Mouse (Mus musculus): Measurements from ENCODE around the gene Gaa. TPM values are rescaled to one million over a fixed set of nuclear protein-coding genes. Genes with fewer than 3 reads are reported as not detected.
"Not testable (repeated sequence)": the region's sequence is repeated elsewhere in the genome, so short reads cannot be mapped to it uniquely, and the experiment has no call there.

The Gaa gene
- polyA plus RNA-seq, 1 experiment from 2014 or later, result 39.4 TPM

GRCm38 (mm10) chr11:119252854-119253541, 14.7 kb upstream of the Gaa start:
- H3K9ac ChIP-seq (replicated peaks), result peak overlapping the region; percentile 40
- WGBS, result 6% methylated on average over 22 of the region's 22 CpGs

GRCm38 (mm10) chr11:119256557-119256956, 11.1 kb upstream of the Gaa start:
- H3K4me2 ChIP-seq; ATAC-seq (ENCODE audit: insufficient number of reproducible peaks, insufficient read depth, low FRiP score, low TSS enrichment, low read depth); H3K9me3 ChIP-seq; H3K27ac ChIP-seq; H3K9ac ChIP-seq (replicated peaks); H3K27me3 ChIP-seq; H3K4me3 ChIP-seq (replicated peaks); H3K36me3 ChIP-seq: not testable (repeated sequence)
- 66% methylated on average over 5 of the region's 5 CpGs for WGBS
- peaks cover 29% of the 10 kb centered on the region for H3K4me1 ChIP-seq (replicated peaks)

More at GRCm38 (mm10) chr11:119252854-119253541, 14.7 kb upstream of the Gaa start:
- H3K36me3 ChIP-seq, result no peaks in the 10 kb centered on the region
- peak overlapping the region; percentile 53 for H3K27ac ChIP-seq
- peaks cover 43% of the 10 kb centered on the region for H3K4me1 ChIP-seq (replicated peaks)
- H3K4me3 ChIP-seq (replicated peaks), result peak overlapping the region; percentile 30
- H3K4me2 ChIP-seq, result peak overlapping the region; percentile 56
- no peaks in the 10 kb centered on the region; the same call in 1 of the 2 replicates for H3K27me3 ChIP-seq
- H3K9me3 ChIP-seq, result no peaks in the 10 kb centered on the region
- peak; percentile 69 for ATAC-seq (ENCODE audit: insufficient number of reproducible peaks, insufficient read depth, low FRiP score, low TSS enrichment, low read depth)

- peak overlapping the region; percentile 26 for H3K4me3 ChIP-seq (replicated peaks)
- H3K27me3 ChIP-seq, result no peaks in the 10 kb centered on the region
- H3K4me2 ChIP-seq, result peak overlapping the region; percentile 53
- 0 out of 2 replicates have a peak, but pooled peaks have one; percentile 58 for ATAC-seq (ENCODE audit: insufficient number of reproducible peaks, insufficient read depth, low FRiP score, low TSS enrichment, low read depth)
- peak overlapping the region; percentile 50 for H3K27ac ChIP-seq
- 60% methylated on average over 9 of the region's 9 CpGs for WGBS
- H3K36me3 ChIP-seq, result no peaks in the 10 kb centered on the region
- no peaks in the 10 kb centered on the region for H3K9me3 ChIP-seq
- H3K9ac ChIP-seq (replicated peaks), result peak overlapping the region; percentile 37; the same call in 1 of the 2 replicates
- peaks cover 13% of the 10 kb centered on the region for H3K4me1 ChIP-seq (replicated peaks)
These were observed 9.5 kb upstream of the Gaa start for GRCm38 (mm10) chr11:119258216-119258571.

DNA sequence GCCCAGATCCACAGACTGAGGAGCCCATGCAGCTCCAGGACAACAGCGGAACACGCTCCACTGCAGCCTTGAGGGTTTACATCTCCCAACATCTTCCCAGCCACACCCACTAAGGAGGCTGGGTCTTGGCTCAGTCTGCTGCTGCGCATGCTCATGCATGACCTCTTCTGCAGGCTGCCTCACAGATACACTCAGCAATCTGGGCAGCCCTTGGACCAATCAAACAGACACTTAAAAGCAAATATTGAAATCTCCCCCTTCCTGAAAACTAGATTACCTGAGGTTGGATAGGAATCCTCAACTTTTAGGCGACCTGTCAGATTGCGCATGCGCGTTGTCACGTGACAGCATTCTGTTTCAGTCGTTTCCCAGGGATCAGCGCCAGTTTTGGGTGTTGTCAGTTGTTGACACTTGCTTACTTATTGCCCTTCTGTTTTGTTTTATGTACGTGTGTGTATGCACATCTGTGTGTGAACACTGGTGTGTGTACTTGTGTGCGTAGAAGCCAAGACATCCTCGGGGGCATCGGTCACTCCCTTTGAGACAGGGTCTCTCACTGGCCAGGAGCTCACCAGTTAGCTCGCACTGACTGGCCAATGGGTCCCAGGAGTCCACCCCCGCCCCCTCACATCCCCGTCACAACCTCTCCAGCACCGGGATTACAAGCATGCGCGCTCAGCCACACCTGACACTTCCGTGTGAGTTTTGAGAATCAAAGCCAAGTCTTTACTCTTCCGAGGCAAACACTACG, 8.9 kb upstream of the Gaa start:
- Histone ChIP-seq H3K4me1 (replicated peaks) (peaks cover 9% of the 10 kb centered on the region), H3K9ac (replicated peaks) (peak overlapping the region; percentile 37; the same call in 1 of the 2 replicates), H3K4me2 (peak overlapping the region; percentile 53), H3K27ac (peak overlapping the region; percentile 50), H3K9me3 (no peaks in the 10 kb centered on the region), H3K27me3 (no peaks in the 10 kb centered on the region), H3K4me3 (replicated peaks) (peak overlapping the region; percentile 26), H3K36me3 (no peaks in the 10 kb centered on the region)
- ATAC-seq (ENCODE audit: insufficient number of reproducible peaks, insufficient read depth, low FRiP score, low TSS enrichment, low read depth), result no peak
- WGBS, result 65% methylated on average over 23 of the region's 23 CpGs

- 80% methylated on average over 8 of the region's 8 CpGs for WGBS
- H3K4me3 ChIP-seq (replicated peaks), result no peak overlapping the region
- H3K9me3 ChIP-seq, result no peaks in the 10 kb centered on the region
- no peak for ATAC-seq (ENCODE audit: insufficient number of reproducible peaks, insufficient read depth, low FRiP score, low TSS enrichment, low read depth)
- peaks cover 9% of the 10 kb centered on the region for H3K4me1 ChIP-seq (replicated peaks)
- H3K9ac ChIP-seq (replicated peaks), result no peak overlapping the region
- H3K36me3 ChIP-seq, result no peaks in the 10 kb centered on the region; the same call in 1 of the 2 replicates
- H3K4me2 ChIP-seq, result no peak overlapping the region
- H3K27ac ChIP-seq, result no peak overlapping the region
- H3K27me3 ChIP-seq, result no peaks in the 10 kb centered on the region
These were observed 7.7 kb upstream of the Gaa start for GRCm38 (mm10) chr11:119259977-119260376.

- Histone ChIP-seq H3K9me3 (no peaks in the 10 kb centered on the region), H3K4me1 (replicated peaks) (peaks cover 15% of the 10 kb centered on the region), H3K4me3 (replicated peaks) (no peak overlapping the region), H3K27ac (no peak overlapping the region), H3K36me3 (no peaks in the 10 kb centered on the region; the same call in 1 of the 2 replicates), H3K9ac (replicated peaks) (no peak overlapping the region), H3K27me3 (no peaks in the 10 kb centered on the region), H3K4me2 (no peak overlapping the region)
- ATAC-seq (ENCODE audit: insufficient number of reproducible peaks, insufficient read depth, low FRiP score, low TSS enrichment, low read depth), result no peak
- 89% methylated on average over 13 of the region's 13 CpGs for WGBS
These were observed 3.3 kb upstream of the Gaa start for GRCm38 (mm10) chr11:119264413-119264812.

DNA sequence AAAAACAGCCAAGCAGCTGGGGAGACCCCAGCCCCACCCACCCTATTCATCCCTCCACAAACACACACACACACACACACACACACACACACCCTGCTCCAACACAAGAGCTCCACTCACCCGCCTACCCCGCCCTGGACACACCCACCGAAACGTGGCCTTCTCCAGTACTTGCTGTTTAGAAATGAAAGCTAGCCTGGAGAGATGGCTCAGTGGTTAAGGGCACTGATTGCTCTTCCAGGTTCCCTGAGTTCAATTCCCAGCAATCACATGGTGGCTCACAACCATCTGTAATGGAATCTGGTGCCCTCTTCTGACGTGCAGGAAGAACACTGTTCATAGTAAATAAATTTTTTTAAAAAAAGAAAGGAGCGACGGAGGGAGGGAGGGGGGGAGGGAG, 1.9 kb upstream of the Gaa start:
- no peaks in the 10 kb centered on the region for H3K27me3 ChIP-seq
- H3K9me3 ChIP-seq, result no peaks in the 10 kb centered on the region
- no peak overlapping the region for H3K27ac ChIP-seq
- no peak for ATAC-seq (ENCODE audit: insufficient number of reproducible peaks, insufficient read depth, low FRiP score, low TSS enrichment, low read depth)
- 87% methylated on average over 7 of the region's 7 CpGs for WGBS
- no peaks in the 10 kb centered on the region; the same call in 1 of the 2 replicates for H3K36me3 ChIP-seq
- H3K9ac ChIP-seq (replicated peaks), result no peak overlapping the region
- peaks cover 15% of the 10 kb centered on the region for H3K4me1 ChIP-seq (replicated peaks)
- no peak overlapping the region for H3K4me3 ChIP-seq (replicated peaks)
- H3K4me2 ChIP-seq, result no peak overlapping the region

DNA sequence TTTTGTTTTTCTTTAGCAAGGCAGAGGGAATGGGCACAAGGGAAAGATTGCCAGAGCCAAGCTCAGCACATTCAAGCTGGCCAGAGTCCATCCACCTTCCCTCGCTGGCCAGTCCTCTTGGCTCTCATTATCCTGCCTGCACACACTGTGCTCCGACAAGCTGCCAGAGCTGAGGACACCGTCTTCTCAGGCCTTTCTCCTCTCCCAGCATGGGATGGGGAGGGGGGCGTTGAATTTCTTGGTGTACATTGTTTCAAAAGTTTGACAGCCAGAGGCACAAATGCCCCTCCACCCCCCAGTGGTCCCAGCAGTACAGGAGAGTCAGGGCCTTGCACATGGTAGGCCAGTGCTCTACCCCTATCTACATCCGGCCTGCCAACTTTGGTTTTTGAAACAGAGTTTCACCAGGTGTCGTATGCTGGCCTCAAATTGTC, 429 bp upstream of the Gaa start:
- no peaks in the 10 kb centered on the region for H3K27me3 ChIP-seq
- peak; percentile 32 for ATAC-seq (ENCODE audit: insufficient number of reproducible peaks, insufficient read depth, low FRiP score, low TSS enrichment, low read depth)
- H3K4me3 ChIP-seq (replicated peaks), result peak overlapping the region; percentile 66; the same call in 1 of the 2 replicates
- peaks cover 8% of the 10 kb centered on the region; the same call in 1 of the 2 replicates for H3K36me3 ChIP-seq
- H3K27ac ChIP-seq, result no peak overlapping the region
- peak overlapping the region; percentile 93 for H3K4me2 ChIP-seq
- H3K9ac ChIP-seq (replicated peaks), result no peak overlapping the region
- no peaks in the 10 kb centered on the region for H3K9me3 ChIP-seq
- 67% methylated on average over 6 of the region's 6 CpGs for WGBS
- peaks cover 15% of the 10 kb centered on the region for H3K4me1 ChIP-seq (replicated peaks)

DNA sequence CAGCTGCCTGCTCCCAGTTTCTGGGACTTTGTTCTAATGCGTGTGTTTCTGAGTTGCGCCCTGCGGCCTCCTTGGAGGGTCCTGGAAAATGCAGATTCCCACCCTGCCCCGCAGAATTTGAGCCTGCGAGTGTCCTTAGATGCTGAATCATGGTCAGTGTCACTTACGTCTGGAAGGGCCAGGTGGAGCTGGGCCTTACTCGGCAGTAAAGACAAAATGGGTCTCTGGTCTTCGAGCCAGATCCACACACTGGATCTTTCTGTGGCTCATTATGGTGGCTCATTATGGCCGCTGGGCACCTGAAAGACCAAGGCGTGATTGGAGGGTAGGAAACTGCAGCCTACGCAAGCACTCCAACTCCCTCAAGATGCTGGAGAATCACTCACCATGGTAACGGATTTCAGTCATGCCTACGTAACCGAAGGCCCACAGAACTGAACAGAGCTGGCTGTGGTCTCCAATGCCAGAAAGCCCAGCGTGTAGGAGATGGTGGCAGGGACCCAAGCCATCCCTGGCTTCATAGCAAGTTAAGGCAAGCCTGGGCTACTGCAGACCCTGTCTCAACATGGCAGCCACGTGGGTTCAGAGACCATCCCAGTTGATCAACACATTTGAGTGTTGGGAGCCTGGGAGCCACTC, 989 bp downstream of the Gaa start:
- 82% methylated on average over 16 of the region's 16 CpGs for WGBS
- peaks cover 15% of the 10 kb centered on the region for H3K4me1 ChIP-seq (replicated peaks)
- no peaks in the 10 kb centered on the region for H3K27me3 ChIP-seq
- no peak for ATAC-seq (ENCODE audit: insufficient number of reproducible peaks, insufficient read depth, low FRiP score, low TSS enrichment, low read depth)
- H3K4me2 ChIP-seq, result peak overlapping the region; percentile 93
- H3K9me3 ChIP-seq, result no peaks in the 10 kb centered on the region
- peaks cover 21% of the 10 kb centered on the region for H3K36me3 ChIP-seq
- no peak overlapping the region for H3K27ac ChIP-seq
- peak overlapping the region; percentile 66 for H3K4me3 ChIP-seq (replicated peaks)
- peak overlapping the region; percentile 72; the same call in 1 of the 2 replicates for H3K9ac ChIP-seq (replicated peaks)

DNA sequence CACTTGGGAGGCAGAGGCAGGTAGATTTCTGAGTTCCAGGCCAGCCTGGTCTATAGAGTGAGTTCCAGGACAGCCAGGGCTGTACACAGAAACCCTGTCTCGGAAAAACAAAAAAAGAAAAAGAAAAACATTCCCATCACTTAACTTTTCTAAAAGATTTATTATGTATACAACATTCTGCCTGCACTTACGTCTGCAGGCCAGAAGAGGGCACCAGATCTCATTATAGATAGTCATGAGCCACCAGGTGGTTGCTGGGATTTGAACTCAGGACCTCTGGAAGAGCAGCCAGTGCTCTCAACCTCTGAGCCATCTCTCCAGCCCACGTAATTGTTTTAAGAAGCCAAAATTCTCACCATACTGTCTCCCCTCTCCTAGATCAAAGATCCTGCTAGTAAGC, 4.8 kb downstream of the Gaa start:
- not testable (repeated sequence) for H3K4me3 ChIP-seq (replicated peaks); ATAC-seq (ENCODE audit: insufficient number of reproducible peaks, insufficient read depth, low FRiP score, low TSS enrichment, low read depth); H3K27me3 ChIP-seq; H3K9me3 ChIP-seq; H3K4me2 ChIP-seq; H3K9ac ChIP-seq (replicated peaks); H3K27ac ChIP-seq
- WGBS, result 69% methylated on average over 3 of the region's 3 CpGs
- Histone ChIP-seq H3K4me1 (replicated peaks) (peaks cover 11% of the 10 kb centered on the region), H3K36me3 (peaks cover 47% of the 10 kb centered on the region)

Measured in limb, embryonic 12.5 days (tissue).